Mouse (Mus musculus): Measurements from ENCODE around the gene Rnf220.
A peak's percentile ranks its signal among the peaks of the same experiment; 100 is the strongest.

Gene Rnf220

DNA sequence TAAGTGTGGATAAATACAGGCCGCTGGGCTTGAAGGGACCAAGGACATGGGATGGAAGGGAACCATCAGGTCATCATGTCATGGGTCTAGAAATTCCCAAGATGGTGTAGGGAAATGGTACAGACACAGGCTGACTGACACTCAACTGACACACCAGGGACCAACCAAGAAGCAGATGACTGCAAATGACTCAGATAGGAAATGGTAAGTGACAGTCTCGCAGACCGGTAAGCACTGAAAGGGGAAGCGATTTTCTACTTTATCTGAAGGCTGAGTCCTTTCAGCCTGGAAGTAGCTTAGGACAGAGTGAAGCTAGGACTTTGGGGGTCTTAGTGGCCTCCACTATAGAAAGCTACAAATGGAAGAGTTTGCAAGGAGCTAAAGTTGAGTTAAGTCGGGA lies 155.6 kb downstream of the Rnf220 start:
- no peak for DNase-seq (ENCODE audit: low read depth)

GRCm38 (mm10) chr4:117339796-117340195 lies 157.1 kb downstream of the Rnf220 start:
- no peak for DNase-seq (ENCODE audit: low read depth)

DNA sequence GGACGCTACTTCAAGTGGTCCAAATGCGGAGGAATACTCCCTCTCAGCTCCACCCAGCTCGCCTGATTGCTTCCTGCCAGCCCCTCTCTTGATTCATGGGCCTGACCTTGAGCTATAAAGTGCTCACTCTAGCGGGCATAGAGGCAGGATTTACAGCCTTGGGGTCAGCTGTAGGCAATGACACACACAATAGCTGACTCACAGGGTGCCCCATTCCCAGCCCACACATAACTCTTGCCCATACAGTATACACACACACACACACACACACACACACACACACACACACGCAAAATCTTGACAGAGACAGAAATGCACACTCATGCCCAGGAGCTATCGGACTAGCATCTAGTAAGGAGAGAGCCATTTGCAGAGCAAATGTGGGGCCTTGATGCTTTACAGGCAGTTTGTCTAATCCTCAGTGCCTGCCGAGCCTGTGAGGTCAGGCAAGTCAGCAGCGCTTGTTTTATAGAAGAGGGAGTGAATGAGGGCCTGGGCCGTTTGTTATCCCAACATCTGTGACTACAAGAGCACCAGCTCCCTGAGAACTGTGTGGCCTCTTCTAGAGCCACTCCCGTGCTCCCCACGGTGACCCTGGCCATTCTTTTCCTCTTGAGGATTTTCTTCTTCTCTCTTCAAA lies 165.9 kb downstream of the Rnf220 start:
- peak; percentile 23 for DNase-seq (ENCODE audit: low read depth)

DNA sequence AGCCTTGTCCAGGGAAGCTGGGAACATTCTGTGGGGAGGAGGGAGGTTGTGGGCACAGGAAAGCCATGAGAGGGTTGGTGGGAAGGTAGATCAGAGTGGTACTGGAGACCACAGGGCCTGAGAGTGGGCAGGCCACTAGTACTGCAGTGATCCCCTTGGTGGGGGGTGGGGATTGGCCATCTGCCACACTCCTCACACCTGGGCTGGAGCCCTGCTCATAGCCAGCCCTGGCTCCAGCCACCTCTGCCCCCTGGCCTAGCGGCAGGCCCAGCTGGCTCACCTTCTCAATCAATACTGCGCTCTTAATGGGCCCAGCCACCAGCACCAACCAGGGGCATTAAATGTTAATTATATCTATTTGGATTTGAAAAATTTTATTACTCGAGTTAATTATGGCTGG lies 166.7 kb downstream of the Rnf220 start:
- DNase-seq (ENCODE audit: low read depth): no peak

GRCm38 (mm10) chr4:117326915-117327314 lies 169.9 kb downstream of the Rnf220 start:
- no peak for DNase-seq (ENCODE audit: low read depth)

DNA sequence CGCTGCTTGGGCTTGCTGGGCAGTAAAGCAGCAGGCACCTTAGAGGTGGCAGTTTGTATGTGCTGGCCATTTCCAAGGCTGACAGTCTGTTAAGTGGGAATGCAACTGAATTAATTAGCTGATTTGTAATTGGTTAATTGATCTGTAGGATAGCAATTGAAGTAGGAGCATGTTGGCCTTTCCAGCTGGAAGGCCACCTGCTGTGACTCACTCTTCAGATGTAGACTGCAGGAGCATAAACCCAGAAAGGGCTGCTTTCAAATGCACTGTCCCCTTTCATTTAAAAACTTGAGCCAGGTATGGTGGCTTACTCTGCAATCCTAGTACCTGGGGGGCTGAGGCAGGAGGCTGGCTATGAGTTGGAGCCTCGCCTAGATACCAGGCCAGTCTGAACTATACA lies 171.8 kb downstream of the Rnf220 start:
- DNase-seq (ENCODE audit: low read depth): no peak

DNA sequence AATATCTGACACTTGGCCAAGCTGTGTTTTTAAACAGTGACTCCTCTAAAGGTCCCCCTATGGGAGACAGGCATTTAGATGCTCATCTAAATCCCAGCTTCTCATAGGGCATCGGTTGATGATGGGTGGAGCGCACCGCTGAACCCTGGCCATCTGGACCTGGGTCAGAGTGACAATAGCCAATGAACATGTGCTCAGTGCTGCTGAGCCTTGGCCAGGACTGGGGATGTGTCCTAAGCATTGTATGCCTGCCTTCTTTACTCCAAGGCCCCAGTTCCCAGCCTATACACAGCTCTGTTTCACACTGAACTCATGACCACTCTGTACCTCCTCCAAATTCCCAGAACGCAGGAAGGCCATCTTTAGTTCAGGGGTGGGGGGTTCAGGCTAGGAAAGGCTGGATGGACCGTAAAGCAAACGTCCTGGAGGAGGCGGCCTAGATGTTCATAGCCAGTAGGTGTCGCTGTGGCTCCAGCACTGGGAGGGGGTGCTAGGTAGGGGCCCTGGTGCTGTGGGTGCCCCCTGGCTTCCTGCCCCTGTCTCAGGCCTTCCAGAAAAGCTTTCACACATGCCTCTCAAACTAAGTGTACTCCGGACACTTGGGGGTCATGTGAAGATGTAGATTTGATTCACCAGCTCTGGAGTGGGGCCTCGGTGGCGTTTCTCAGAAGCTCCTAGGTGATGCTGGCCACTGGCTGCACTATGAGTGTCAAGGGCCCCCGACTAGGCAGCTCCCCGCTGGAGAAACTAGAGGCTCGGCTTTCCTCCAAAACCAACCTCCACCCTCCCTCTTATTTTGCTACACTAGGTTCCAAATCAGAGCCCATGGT lies 173.1 kb downstream of the Rnf220 start:
- peak; percentile 63 for DNase-seq (ENCODE audit: low read depth)

DNA sequence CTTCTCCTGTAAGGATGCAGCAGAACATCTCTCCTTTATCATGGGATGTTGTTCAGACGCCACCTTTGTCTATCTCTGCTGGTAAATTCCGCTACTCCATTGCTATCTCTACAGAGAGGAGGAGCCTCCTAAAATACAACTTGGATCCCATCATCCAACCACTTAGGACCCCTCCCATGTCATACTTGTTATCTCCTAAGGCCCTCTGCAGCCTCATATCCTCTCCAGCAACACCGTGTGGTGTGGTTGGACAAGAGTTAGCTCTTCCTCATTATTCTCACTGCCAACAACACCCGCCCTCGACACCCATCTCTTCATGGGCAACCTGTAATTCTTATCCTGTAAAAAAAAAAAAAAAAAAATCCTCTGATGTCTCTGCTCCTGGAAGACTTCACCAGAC lies 175.8 kb downstream of the Rnf220 start:
- DNase-seq (ENCODE audit: low read depth): no peak

GRCm38 (mm10) chr4:117318508-117318907 lies 178.3 kb downstream of the Rnf220 start:
- DNase-seq (ENCODE audit: low read depth): no peak

GRCm38 (mm10) chr4:117317701-117318190 lies 179.1 kb downstream of the Rnf220 start:
- DNase-seq (ENCODE audit: low read depth): no peak

DNA sequence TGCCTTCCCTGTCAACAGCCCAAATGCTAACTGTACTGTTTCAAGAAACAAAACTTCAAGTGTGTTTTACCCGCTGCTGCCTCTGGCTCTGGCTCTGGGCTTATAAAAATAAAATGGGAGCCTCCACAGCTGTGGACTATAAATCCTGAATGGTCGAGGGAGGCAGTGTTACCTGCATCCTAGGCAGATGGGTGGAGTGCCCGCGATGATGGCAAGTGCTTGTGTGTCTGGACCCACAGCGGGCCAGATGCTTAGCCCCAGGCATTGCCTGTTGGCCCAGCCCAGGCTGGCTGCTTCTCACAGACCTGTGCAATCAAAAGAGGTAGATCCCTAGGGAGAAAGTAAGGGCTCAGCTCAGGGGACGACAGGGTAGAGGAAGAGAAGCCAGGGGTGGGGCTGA lies 180.1 kb downstream of the Rnf220 start:
- DNase-seq (ENCODE audit: low read depth): no peak

- peak; percentile 81 for DNase-seq (ENCODE audit: low read depth)
Observed at GRCm38 (mm10) chr4:117314849-117315500, 181.9 kb downstream of the Rnf220 start.

DNA sequence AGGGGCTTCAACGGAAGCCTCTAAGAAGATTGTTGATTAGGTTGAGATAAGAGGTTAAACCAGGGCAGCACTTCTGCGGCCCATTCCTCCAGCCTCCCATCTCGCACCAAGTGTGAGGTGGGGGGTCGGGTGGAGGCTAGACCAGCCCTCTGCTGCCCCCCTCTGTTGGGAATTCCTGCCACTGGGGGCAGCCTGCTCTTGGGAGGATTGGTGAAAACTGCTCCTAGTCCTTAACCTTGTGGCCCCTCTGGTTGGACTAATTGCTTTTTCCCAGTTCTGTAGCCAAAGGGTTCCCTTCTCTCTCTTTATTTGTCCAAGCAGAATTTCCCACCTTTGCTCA lies 183.8 kb downstream of the Rnf220 start:
- no peak for DNase-seq (ENCODE audit: low read depth)

GRCm38 (mm10) chr4:117312416-117313084 lies 184.3 kb downstream of the Rnf220 start:
- DNase-seq (ENCODE audit: low read depth): no peak

GRCm38 (mm10) chr4:117311891-117312290 lies 185.0 kb downstream of the Rnf220 start:
- no peak for DNase-seq (ENCODE audit: low read depth)

GRCm38 (mm10) chr4:117309427-117309826 lies 187.4 kb downstream of the Rnf220 start:
- no peak for DNase-seq (ENCODE audit: low read depth)

DNA sequence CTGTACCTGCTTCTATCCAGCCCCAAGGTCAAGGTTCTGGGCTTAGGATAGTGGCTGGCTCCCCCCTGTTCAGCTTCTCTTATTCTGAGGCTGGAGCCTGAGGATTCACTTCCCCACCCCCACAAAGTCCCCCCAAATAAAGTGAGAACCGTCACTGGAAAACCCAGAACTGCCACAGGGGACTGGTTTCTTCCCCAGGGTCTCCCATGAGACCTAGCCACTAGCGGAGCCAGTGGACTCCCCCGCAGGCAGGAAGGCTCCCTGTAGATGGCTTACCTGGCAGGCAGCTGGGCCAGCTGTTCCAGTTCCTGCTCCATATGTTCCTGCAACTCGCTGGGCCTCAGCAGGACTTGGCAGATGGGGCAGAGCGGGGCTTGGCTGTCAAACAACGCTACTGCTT lies 189.6 kb downstream of the Rnf220 start:
- no peak for DNase-seq (ENCODE audit: low read depth)

- DNase-seq (ENCODE audit: low read depth): no peak
Observed at GRCm38 (mm10) chr4:117305461-117305860, 191.4 kb downstream of the Rnf220 start.

DNA sequence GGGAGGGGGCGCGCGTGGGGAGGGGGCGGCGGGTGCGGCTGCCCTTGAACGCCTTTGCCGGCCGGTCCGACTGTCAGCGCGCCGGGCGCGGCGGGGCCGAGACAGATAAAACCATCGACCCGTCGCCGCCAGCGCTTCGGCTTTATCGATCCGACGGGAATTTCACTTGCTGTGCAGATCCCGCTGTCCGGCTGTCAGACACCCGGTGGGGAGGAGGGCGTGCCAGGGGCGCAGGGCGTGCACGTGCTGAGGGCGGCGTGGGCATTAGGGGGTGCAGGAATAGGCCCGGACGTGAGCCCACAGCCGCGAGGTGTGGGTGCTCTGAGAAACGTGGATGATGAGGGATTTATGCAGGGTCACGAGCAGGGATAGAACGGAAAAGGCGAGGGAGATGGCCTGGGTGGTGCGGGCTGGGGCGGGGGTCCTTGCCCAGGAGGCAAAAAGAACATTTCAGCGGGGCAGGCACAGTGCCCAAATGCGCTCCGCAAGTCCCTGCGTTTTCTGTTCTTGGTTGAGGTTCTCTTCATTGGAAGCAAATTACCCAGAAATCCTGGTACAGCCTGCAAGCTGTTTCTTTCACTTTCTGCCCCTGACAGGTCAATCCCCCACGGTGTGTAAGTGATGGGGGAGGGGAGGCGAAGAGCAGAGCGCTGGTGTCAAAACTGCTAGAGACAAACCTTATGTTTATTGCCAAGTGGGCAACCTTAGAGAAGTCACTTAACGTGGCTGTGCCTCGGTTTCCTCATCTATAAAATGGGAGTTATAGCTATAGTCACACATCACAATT lies 192.4 kb downstream of the Rnf220 start:
- DNase-seq (ENCODE audit: low read depth): no peak

DNA sequence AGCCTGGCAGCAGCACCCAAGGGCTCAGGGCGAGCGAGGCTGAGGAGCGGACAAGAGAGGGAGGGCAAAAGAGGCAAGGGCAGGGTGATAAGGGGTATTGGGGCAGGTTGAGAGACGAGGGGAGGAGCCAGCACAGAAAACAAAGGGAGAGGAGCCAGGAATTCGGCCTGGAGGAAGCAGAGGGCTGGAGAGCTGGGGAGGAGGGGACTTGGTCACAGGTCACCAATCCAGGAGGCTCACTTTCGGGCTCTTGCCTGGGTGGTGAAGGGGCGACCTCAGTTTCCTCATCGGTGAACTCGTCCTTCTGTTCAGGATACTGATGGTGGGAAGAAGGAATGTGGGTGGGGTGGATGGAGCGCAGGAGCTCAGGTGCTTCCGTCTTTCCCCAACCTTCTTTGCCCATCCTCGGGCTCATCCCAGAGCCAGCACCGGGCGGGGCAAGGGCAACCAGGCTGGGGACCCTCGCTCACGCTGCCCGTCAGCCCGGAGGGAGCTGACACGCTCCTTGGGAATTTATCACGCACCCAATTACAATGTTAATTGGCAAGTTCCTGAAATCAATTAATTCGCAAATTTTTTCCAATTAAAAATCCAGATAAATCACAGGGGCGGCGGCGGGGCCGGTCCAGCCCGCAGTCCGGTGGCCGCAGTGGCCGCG lies 193.1 kb downstream of the Rnf220 start:
- DNase-seq (ENCODE audit: low read depth): no peak

All from NIH3T3 (cell line).